Mouse (Mus musculus) liver, postnatal 0 days (tissue): ENCODE results near the gene Xrcc2.

ENCODE experiments used
- CTCF ChIP-seq: sonication (generic); IDR thresholded peaks from 2 replicates; pipeline ENCODE4 v1.5.1; 2016; ENCODE audit warnings: antibody characterized with exemption, low read depth
- EP300 ChIP-seq: IDR thresholded peaks from 2 replicates; pipeline ENCODE4 v1.6.1; 2016; ENCODE audit warnings: antibody characterized with exemption, low read depth, mild to moderate bottlenecking

DNA sequence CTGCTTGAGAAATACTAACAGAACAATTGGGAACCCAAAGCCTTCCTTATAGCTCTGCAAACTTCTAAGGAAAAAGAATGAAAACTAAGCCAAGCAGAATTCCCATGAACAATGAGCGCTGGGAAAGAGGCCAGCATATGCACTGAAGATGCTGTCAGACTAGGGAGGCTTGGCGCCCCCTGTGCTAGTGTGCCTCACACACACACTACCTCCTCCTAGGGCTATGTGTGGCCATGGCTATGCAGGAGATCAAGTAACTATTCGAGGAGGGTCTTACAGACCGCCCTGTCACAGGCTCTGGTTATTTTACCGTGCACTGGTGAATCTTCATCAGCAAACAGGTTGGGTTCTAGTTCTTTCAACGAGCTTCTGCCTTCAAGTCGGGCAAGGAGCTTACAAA is 7.7 kb downstream of the Xrcc2 start:
- TF ChIP-seq CTCF (no peak), EP300 (no peak)
